In genomic region chr1:58794705-58795104, GRCm38 (mm10) we compare ENCODE assay signal across 8 mouse cellular contexts. TPM values are rescaled to one million over a fixed set of nuclear protein-coding genes. Genes with fewer than 3 reads are reported as not detected.
DNase-seq lines count a peak whose midpoint lies in the region; ATAC-seq and TF ChIP-seq lines count a peak whose summit lies in the region.

No protein-coding gene starts in this region.

- H3K4me3 ChIP-seq in forebrain, embryonic 12.5 days (replicated peaks): no peak overlapping the region
- no peak overlapping the region for H3K4me3 ChIP-seq in forebrain, embryonic 13.5 days
- H3K4me3 ChIP-seq in lung, adult 2 months (replicated peaks; ENCODE audit: extremely low read depth, low read depth, low read length): peak overlapping the region; percentile 76
- H3K4me3 ChIP-seq in hindbrain, embryonic 15.5 days: 0 out of 2 replicates have a peak overlapping the region, but pooled peaks have one; percentile 50
- peak overlapping the region; percentile 52 for H3K4me3 ChIP-seq in myocyte
- H3K4me3 ChIP-seq in midbrain, embryonic 16.5 days (ENCODE audit: low read depth, low read length): no peak overlapping the region

- H3K4me2 ChIP-seq in forebrain, embryonic 12.5 days: peak overlapping the region; percentile 83; the same call in 1 of the 2 replicates
- no peak overlapping the region for H3K4me2 ChIP-seq in forebrain, embryonic 13.5 days
- H3K4me2 ChIP-seq in hindbrain, embryonic 15.5 days: peak overlapping the region; percentile 93
- H3K4me2 ChIP-seq in myocyte (ENCODE audit: low read depth): peak overlapping the region; percentile 71
- no peak overlapping the region for H3K4me2 ChIP-seq in midbrain, embryonic 16.5 days (ENCODE audit: low read length)

- no peak for TF ChIP-seq POLR2A in lung, adult 2 months (IDR thresholded peaks at IDR 0.05; ENCODE audit: borderline replicate concordance, extremely low read depth, low read depth, low read length)
- TF ChIP-seq POLR2A in myocyte (IDR thresholded peaks at IDR 0.05; ENCODE audit: insufficient read length, low read depth): no peak

- intact Hi-C loops in left cerebral cortex, postnatal 14 days (cut with DNase I): no loop called here

- ATAC-seq in forebrain, embryonic 12.5 days (ENCODE audit: low FRiP score): no peak
- no peak for ATAC-seq in forebrain, embryonic 13.5 days
- ATAC-seq in hindbrain, embryonic 15.5 days (ENCODE audit: low FRiP score, low read depth): no peak
- ATAC-seq in midbrain, embryonic 16.5 days: no peak

- no peak for DNase-seq in lung, adult 2 months
- DNase-seq in lung, adult 18-20 months: no peak
- DNase-seq in left cerebral cortex, postnatal 14 days (ENCODE audit: low spot score in 2 of 2): no peak

- no peaks in the 10 kb centered on the region for H3K9me3 ChIP-seq in forebrain, embryonic 12.5 days
- H3K9me3 ChIP-seq in forebrain, embryonic 13.5 days (replicated peaks): no peaks in the 10 kb centered on the region
- H3K9me3 ChIP-seq in hindbrain, embryonic 15.5 days: no peaks in the 10 kb centered on the region
- no peaks in the 10 kb centered on the region for H3K9me3 ChIP-seq in midbrain, embryonic 16.5 days (replicated peaks; ENCODE audit: control insufficient read depth, low read length, poor library complexity, severe bottlenecking)

- no peak overlapping the region for H3K27ac ChIP-seq in forebrain, embryonic 12.5 days
- H3K27ac ChIP-seq in forebrain, embryonic 13.5 days: no peak overlapping the region
- H3K27ac ChIP-seq in hindbrain, embryonic 15.5 days (replicated peaks): no peak overlapping the region
- H3K27ac ChIP-seq in midbrain, embryonic 16.5 days (ENCODE audit: low read length): no peak overlapping the region

- no peaks in the 10 kb centered on the region for H3K36me3 ChIP-seq in forebrain, embryonic 12.5 days (replicated peaks)
- no peaks in the 10 kb centered on the region for H3K36me3 ChIP-seq in forebrain, embryonic 13.5 days (ENCODE audit: poor library complexity, severe bottlenecking)
- no peaks in the 10 kb centered on the region for H3K36me3 ChIP-seq in hindbrain, embryonic 15.5 days
- H3K36me3 ChIP-seq in myocyte (ENCODE audit: control insufficient read depth, insufficient read depth): no peaks in the 10 kb centered on the region
- H3K36me3 ChIP-seq in midbrain, embryonic 16.5 days (ENCODE audit: control insufficient read depth, insufficient read depth, low read length): no peaks in the 10 kb centered on the region

- 56% methylated on average over 2 of the region's 2 CpGs for WGBS in forebrain, embryonic 12.5 days
- WGBS in forebrain, embryonic 13.5 days: 51% methylated on average over 2 of the region's 2 CpGs
- WGBS in lung, adult 2 months: 19% methylated on average over 2 of the region's 2 CpGs
- WGBS in hindbrain, embryonic 15.5 days: 52% methylated on average over 2 of the region's 2 CpGs
- 63% methylated on average over 2 of the region's 2 CpGs for WGBS in midbrain, embryonic 16.5 days

- peaks cover 26% of the 10 kb centered on the region for H3K79me2 ChIP-seq in myocyte (ENCODE audit: control insufficient read depth, insufficient read depth)

- 0 out of 2 replicates have a peak, but pooled peaks cover 3% of the 10 kb centered on the region for H3K27me3 ChIP-seq in forebrain, embryonic 12.5 days
- no peaks in the 10 kb centered on the region for H3K27me3 ChIP-seq in forebrain, embryonic 13.5 days
- H3K27me3 ChIP-seq in hindbrain, embryonic 15.5 days: 0 out of 2 replicates have a peak, but pooled peaks cover 2% of the 10 kb centered on the region
- no peaks in the 10 kb centered on the region for H3K27me3 ChIP-seq in myocyte (ENCODE audit: control insufficient read depth, insufficient read depth, insufficient read length)
- no peaks in the 10 kb centered on the region; the same call in 1 of the 2 replicates for H3K27me3 ChIP-seq in midbrain, embryonic 16.5 days (ENCODE audit: control insufficient read depth, insufficient read depth, low read depth, low read length)

- TF ChIP-seq CTCF in lung, adult 2 months (IDR thresholded peaks at IDR 0.05; ENCODE audit: insufficient read depth, low read length): no peak

- H3ac ChIP-seq in myocyte (ENCODE audit: control insufficient read depth, insufficient read length): peak overlapping the region; percentile 39

- H3K4me1 ChIP-seq in forebrain, embryonic 12.5 days: peaks cover 12% of the 10 kb centered on the region
- peaks cover 11% of the 10 kb centered on the region for H3K4me1 ChIP-seq in forebrain, embryonic 13.5 days
- H3K4me1 ChIP-seq in lung, adult 2 months (ENCODE audit: control insufficient read depth, insufficient read depth, low read length): no peaks in the 10 kb centered on the region; the same call in 1 of the 2 replicates
- peaks cover 11% of the 10 kb centered on the region for H3K4me1 ChIP-seq in hindbrain, embryonic 15.5 days (replicated peaks)
- H3K4me1 ChIP-seq in midbrain, embryonic 16.5 days (ENCODE audit: control insufficient read depth, insufficient read depth, low read length): no peaks in the 10 kb centered on the region

- H3K9ac ChIP-seq in forebrain, embryonic 12.5 days: no peak overlapping the region
- no peak overlapping the region for H3K9ac ChIP-seq in forebrain, embryonic 13.5 days
- H3K9ac ChIP-seq in hindbrain, embryonic 15.5 days: no peak overlapping the region
- no peak overlapping the region for H3K9ac ChIP-seq in midbrain, embryonic 16.5 days (ENCODE audit: low read depth, low read length)

TF ChIP-seq in myocyte, 11 proteins besides CTCF, POLR2A, EP300 and RAD21:
- TF ChIP-seq MAX (IDR thresholded peaks at IDR 0.05; ENCODE audit: low read depth) (no peak), MYOG (IDR thresholded peaks at IDR 0.05; ENCODE audit: control insufficient read depth in 1 of 3, insufficient read depth in 1 of 3, insufficient read length in 2 of 3, low read depth in 2 of 3) (no peak)

RNA-seq across cellular contexts. Expression of gene Casp8, which starts 0.5 kb away (rescaled TPM):
- 10.1 and 11.1 TPM in 2 replicates for polyA plus RNA-seq in forebrain, embryonic 12.5 days (2016; fragmentation: Nextera tagmentation; extraction: Ambion mirVana)
- polyA plus RNA-seq in forebrain, embryonic 13.5 days (2015; fragmentation: Nextera tagmentation; extraction: Ambion mirVana): 6.3 and 7.2 TPM in 2 replicates
- polyA plus RNA-seq in lung, adult 2 months (2012; rRNA removed): 5.1 and 8.9 TPM in 2 replicates
- 6.6 TPM in 2 replicates for polyA plus RNA-seq in hindbrain, embryonic 15.5 days (2015; fragmentation: Nextera tagmentation; extraction: Ambion mirVana)
- polyA plus RNA-seq in myocyte (2012; fragmentation: generic; extraction: Trizol): 5.9 TPM
- total RNA-seq in left cerebral cortex, postnatal 14 days (2021): 1 to 10 TPM; 4.2 to 4.7 TPM
- polyA plus RNA-seq in midbrain, embryonic 16.5 days (2015; fragmentation: Nextera tagmentation; extraction: Ambion mirVana): 5.1 and 5.3 TPM in 2 replicates

Comparison
In these comparisons a context has a peak if more than half of its experiments do, and no peak if none do; other contexts are left out.
1. H3K4me2 ChIP-seq: peak in forebrain, embryonic 12.5 days (single experiment), hindbrain, embryonic 15.5 days (single experiment) and myocyte (single experiment); none in forebrain, embryonic 13.5 days (single experiment) and midbrain, embryonic 16.5 days (single experiment).
2. H3K4me3 ChIP-seq: peak in lung, adult 2 months (single experiment), hindbrain, embryonic 15.5 days (single experiment) and myocyte (single experiment); none in forebrain, embryonic 12.5 days (single experiment), forebrain, embryonic 13.5 days (single experiment) and midbrain, embryonic 16.5 days (single experiment).